Mouse (Mus musculus): Measurements from ENCODE around the gene Sdhaf1. TPM values are rescaled to one million over a fixed set of nuclear protein-coding genes. Genes with fewer than 3 reads are reported as not detected.

Sdhaf1 gene
- total RNA-seq, 1 experiment from 2014 or later = 13.7 TPM

GRCm38 (mm10) chr7:30306083-30306779, 17.5 kb downstream of the Sdhaf1 start:
- no peak for ATAC-seq (replicated peaks; ENCODE audit: insufficient number of reproducible peaks, low FRiP score, low TSS enrichment, poor library complexity, severe bottlenecking)

- 0 out of 2 replicates have a peak, but pooled peaks have one; percentile 42 for ATAC-seq (replicated peaks; ENCODE audit: insufficient number of reproducible peaks, low FRiP score, low TSS enrichment, poor library complexity, severe bottlenecking)
Observed at GRCm38 (mm10) chr7:30300914-30301313, 22.8 kb downstream of the Sdhaf1 start.

GRCm38 (mm10) chr7:30297266-30297665, 26.4 kb downstream of the Sdhaf1 start:
- ATAC-seq (replicated peaks; ENCODE audit: insufficient number of reproducible peaks, low FRiP score, low TSS enrichment, poor library complexity, severe bottlenecking) = no peak

GRCm38 (mm10) chr7:30296816-30297215, 26.9 kb downstream of the Sdhaf1 start:
- no peak for ATAC-seq (replicated peaks; ENCODE audit: insufficient number of reproducible peaks, low FRiP score, low TSS enrichment, poor library complexity, severe bottlenecking)

- no peak for ATAC-seq (replicated peaks; ENCODE audit: insufficient number of reproducible peaks, low FRiP score, low TSS enrichment, poor library complexity, severe bottlenecking)
Observed at GRCm38 (mm10) chr7:30295103-30295502, 28.6 kb downstream of the Sdhaf1 start.

GRCm38 (mm10) chr7:30294296-30294695, 29.4 kb downstream of the Sdhaf1 start:
- ATAC-seq (replicated peaks; ENCODE audit: insufficient number of reproducible peaks, low FRiP score, low TSS enrichment, poor library complexity, severe bottlenecking) = no peak

- ATAC-seq (replicated peaks; ENCODE audit: insufficient number of reproducible peaks, low FRiP score, low TSS enrichment, poor library complexity, severe bottlenecking) = no peak
Observed at GRCm38 (mm10) chr7:30293795-30294194, 29.9 kb downstream of the Sdhaf1 start.

GRCm38 (mm10) chr7:30291215-30292131, 32.2 kb downstream of the Sdhaf1 start, which contains the start of gene Clip3:
TSS of gene Clip3 (plus strand) at chr7:30291728.
- no peak for ATAC-seq (replicated peaks; ENCODE audit: insufficient number of reproducible peaks, low FRiP score, low TSS enrichment, poor library complexity, severe bottlenecking)

- ATAC-seq (replicated peaks; ENCODE audit: insufficient number of reproducible peaks, low FRiP score, low TSS enrichment, poor library complexity, severe bottlenecking) = no peak
Observed at GRCm38 (mm10) chr7:30289714-30290399, 33.8 kb downstream of the Sdhaf1 start.

- ATAC-seq (replicated peaks; ENCODE audit: insufficient number of reproducible peaks, low FRiP score, low TSS enrichment, poor library complexity, severe bottlenecking) = no peak
Observed at GRCm38 (mm10) chr7:30289071-30289713, 34.5 kb downstream of the Sdhaf1 start.

- ATAC-seq (replicated peaks; ENCODE audit: insufficient number of reproducible peaks, low FRiP score, low TSS enrichment, poor library complexity, severe bottlenecking) = no peak
Observed at GRCm38 (mm10) chr7:30288046-30288445, 35.6 kb downstream of the Sdhaf1 start.

- ATAC-seq (replicated peaks; ENCODE audit: insufficient number of reproducible peaks, low FRiP score, low TSS enrichment, poor library complexity, severe bottlenecking) = no peak
Observed at GRCm38 (mm10) chr7:30286701-30287410, 36.8 kb downstream of the Sdhaf1 start.

- no peak for ATAC-seq (replicated peaks; ENCODE audit: insufficient number of reproducible peaks, low FRiP score, low TSS enrichment, poor library complexity, severe bottlenecking)
Observed at GRCm38 (mm10) chr7:30282740-30283139, 41.0 kb downstream of the Sdhaf1 start.

GRCm38 (mm10) chr7:30281522-30281921, 42.2 kb downstream of the Sdhaf1 start:
- no peak for ATAC-seq (replicated peaks; ENCODE audit: insufficient number of reproducible peaks, low FRiP score, low TSS enrichment, poor library complexity, severe bottlenecking)

- ATAC-seq (replicated peaks; ENCODE audit: insufficient number of reproducible peaks, low FRiP score, low TSS enrichment, poor library complexity, severe bottlenecking) = peak; percentile 80
Observed at GRCm38 (mm10) chr7:30280670-30281138, 43.0 kb downstream of the Sdhaf1 start.

- ATAC-seq (replicated peaks; ENCODE audit: insufficient number of reproducible peaks, low FRiP score, low TSS enrichment, poor library complexity, severe bottlenecking) = peak; percentile 95
Observed at GRCm38 (mm10) chr7:30279951-30280669, 43.6 kb downstream of the Sdhaf1 start, which contains the start of the genes Thap8 and Wdr62. TSS of gene Thap8 (plus strand) at chr7:30280094. TSS of gene Wdr62 (minus strand) at chr7:30280419.

- no peak for ATAC-seq (replicated peaks; ENCODE audit: insufficient number of reproducible peaks, low FRiP score, low TSS enrichment, poor library complexity, severe bottlenecking)
Observed at GRCm38 (mm10) chr7:30279536-30279935, 44.2 kb downstream of the Sdhaf1 start.

Data from monocyte, adult 5-6 weeks (primary cell).